Mouse (Mus musculus) stomach, embryonic 15.5 days (tissue): ENCODE measurements around the gene Abcb11. TPM values are rescaled to one million over a fixed set of nuclear protein-coding genes. Genes with fewer than 3 reads are reported as not detected.
A peak's percentile ranks its signal among the peaks of the same experiment; 100 is the strongest.
"Not testable (repeated sequence)": the region's sequence is repeated elsewhere in the genome, so short reads cannot be mapped to it uniquely, and the experiment has no call there.

Experiments used
- ATAC-seq: fragments of 200-750 bp; cut with Nextera tagmentation; 2 replicates; pipeline ENCODE4 v1.8.0; 2017; ENCODE audit warnings: low read depth, moderate number of reproducible peaks, moderate TSS enrichment; ENCODE audit not compliant: insufficient read depth, low FRiP score
- H3K27ac ChIP-seq: fragments of 300-500 bp; sonication (generic); 2 replicates; pipeline ENCODE4 v1.5.1; 2015; ENCODE audit warnings: mild to moderate bottlenecking, inconsistent platforms
- H3K27me3 ChIP-seq: fragments of 300-500 bp; sonication (generic); replicated peaks from 2 replicates; pipeline ENCODE4 v1.6.1; 2015; ENCODE audit warnings: inconsistent platforms
- H3K36me3 ChIP-seq: fragments of 300-500 bp; sonication (generic); 2 replicates; pipeline ENCODE4 v1.6.1; 2015; ENCODE audit warnings: inconsistent platforms
- H3K4me1 ChIP-seq: fragments of 300-500 bp; sonication (generic); 2 replicates; pipeline ENCODE4 v1.6.1; 2015; ENCODE audit warnings: inconsistent platforms
- H3K4me2 ChIP-seq: fragments of 300-500 bp; sonication (generic); 2 replicates; pipeline ENCODE4 v1.6.1; 2015; ENCODE audit warnings: mild to moderate bottlenecking, inconsistent platforms
- H3K4me3 ChIP-seq: fragments of 300-500 bp; sonication (generic); replicated peaks from 2 replicates; pipeline ENCODE4 v1.5.1; 2015; ENCODE audit warnings: inconsistent platforms
- H3K9ac ChIP-seq: fragments of 300-500 bp; sonication (generic); 2 replicates; pipeline ENCODE4 v1.6.1; 2015; ENCODE audit warnings: inconsistent platforms
- H3K9me3 ChIP-seq: fragments of 300-500 bp; sonication (generic); 2 replicates; pipeline ENCODE4 v1.6.1; 2016; ENCODE audit warnings: inconsistent platforms
- WGBS: fragments of 180-500 bp; shearing (Covaris S2); methylation state at CpG from one replicate; pipeline ENCODE4 v1.1.7; 2015; 5-methylcytosine and 5-hydroxymethylcytosine counted together
- polyA plus RNA-seq: library from polyadenylated mRNA; unstranded; fragments of >200 nt; fragmentation: Nextera tagmentation; extraction: Ambion mirVana; gene quantifications from 2 replicates; pipeline ENCODE4 v1.2.1, GENCODE M21; 2015

The Abcb11 gene
- polyA plus RNA-seq, 1 experiment from 2014 or later, result 1.0 TPM

DNA sequence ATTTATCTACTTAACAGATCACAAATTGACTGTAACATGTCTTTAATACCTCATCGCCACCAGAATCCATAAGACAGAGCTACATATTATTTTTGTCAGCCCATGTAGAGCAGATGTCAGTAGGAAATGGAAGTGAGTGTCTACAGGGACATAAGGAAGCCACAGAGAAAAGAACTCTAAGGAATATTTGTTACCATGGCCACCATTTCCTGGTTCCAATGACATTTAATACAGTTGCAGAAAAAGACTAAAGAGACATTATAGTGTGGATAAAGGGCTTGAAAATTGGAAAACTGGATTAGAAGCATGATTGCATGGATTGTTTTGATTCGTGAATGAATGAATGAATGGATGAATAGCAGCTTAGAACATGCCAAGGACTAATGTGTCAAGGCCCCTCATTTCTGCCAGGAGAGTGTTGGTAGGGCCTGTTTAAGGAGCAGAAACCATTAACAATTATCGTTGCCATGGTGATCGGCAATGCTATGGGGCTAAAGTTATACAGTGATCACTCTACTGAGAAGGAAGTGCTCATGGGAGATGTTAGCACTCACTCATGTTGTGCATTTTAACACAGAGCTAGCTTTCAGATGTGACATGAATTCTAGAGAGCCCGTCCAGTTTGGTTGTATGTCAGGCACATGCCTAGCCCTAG lies 13.8 kb downstream of the Abcb11 start:
- 88% methylated on average over 5 of the region's 5 CpGs for whole genome bisulfite sequencing

GRCm38 (mm10) chr2:69324881-69325660 lies 17.3 kb downstream of the Abcb11 start:
- H3K9ac ChIP-seq, result no peak overlapping the region

More for the DNA sequence above, 13.8 kb downstream of the Abcb11 start:
- no peaks in the 10 kb centered on the region for H3K36me3 ChIP-seq
- H3K27me3 ChIP-seq, result no peaks in the 10 kb centered on the region
- H3K9ac ChIP-seq, result no peak overlapping the region
- no peak overlapping the region for H3K4me2 ChIP-seq
- H3K4me3 ChIP-seq, result no peak overlapping the region
- no peaks in the 10 kb centered on the region for H3K4me1 ChIP-seq
- no peak overlapping the region for H3K27ac ChIP-seq
- no peak for ATAC-seq
- H3K9me3 ChIP-seq, result no peaks in the 10 kb centered on the region

GRCm38 (mm10) chr2:69323018-69323417 lies 19.4 kb downstream of the Abcb11 start:
- WGBS, result 80% methylated on average over 4 of the region's 4 CpGs
- H3K27ac ChIP-seq, result no peak overlapping the region
- H3K4me1 ChIP-seq, result no peaks in the 10 kb centered on the region
- H3K9ac ChIP-seq, result no peak overlapping the region
- no peak for ATAC-seq
- H3K9me3 ChIP-seq, result no peaks in the 10 kb centered on the region
- H3K36me3 ChIP-seq, result no peaks in the 10 kb centered on the region
- H3K4me3 ChIP-seq, result no peak overlapping the region
- no peak overlapping the region for H3K4me2 ChIP-seq
- H3K27me3 ChIP-seq, result no peaks in the 10 kb centered on the region

More at GRCm38 (mm10) chr2:69324881-69325660, 17.3 kb downstream of the Abcb11 start:
- no peak for ATAC-seq
- no peak overlapping the region for H3K4me3 ChIP-seq
- no peak overlapping the region for H3K27ac ChIP-seq
- H3K4me2 ChIP-seq, result no peak overlapping the region
- WGBS, result 63% methylated on average over 5 of the region's 5 CpGs
- no peaks in the 10 kb centered on the region for H3K36me3 ChIP-seq
- H3K27me3 ChIP-seq, result no peaks in the 10 kb centered on the region
- H3K9me3 ChIP-seq, result no peaks in the 10 kb centered on the region
- H3K4me1 ChIP-seq, result no peaks in the 10 kb centered on the region

DNA sequence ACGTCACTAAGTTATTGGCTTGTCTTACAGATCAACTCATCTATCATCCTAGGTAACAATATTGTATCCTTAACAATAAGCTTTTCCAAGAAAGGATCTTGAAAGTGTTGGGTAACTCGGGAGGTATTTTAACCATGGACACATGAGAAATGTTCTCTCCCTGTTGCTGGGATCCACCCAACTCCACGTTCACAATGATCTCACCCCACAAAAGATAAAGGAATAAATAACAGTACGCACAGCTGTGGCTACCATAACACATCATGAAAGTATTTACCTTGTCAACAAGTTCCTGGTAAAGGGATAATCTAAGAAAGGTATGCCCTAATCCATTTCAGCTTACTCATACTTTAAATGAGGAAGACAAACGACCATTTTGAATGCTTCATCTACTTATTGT lies 21.0 kb downstream of the Abcb11 start:
- no peak overlapping the region for H3K4me3 ChIP-seq
- H3K27ac ChIP-seq, result no peak overlapping the region
- no peaks in the 10 kb centered on the region for H3K9me3 ChIP-seq
- H3K4me2 ChIP-seq, result no peak overlapping the region
- ATAC-seq, result no peak
- WGBS, result 54% methylated on average over 5 of the region's 5 CpGs
- no peaks in the 10 kb centered on the region for H3K4me1 ChIP-seq
- H3K27me3 ChIP-seq, result no peaks in the 10 kb centered on the region
- H3K36me3 ChIP-seq, result no peaks in the 10 kb centered on the region
- no peak overlapping the region for H3K9ac ChIP-seq

DNA sequence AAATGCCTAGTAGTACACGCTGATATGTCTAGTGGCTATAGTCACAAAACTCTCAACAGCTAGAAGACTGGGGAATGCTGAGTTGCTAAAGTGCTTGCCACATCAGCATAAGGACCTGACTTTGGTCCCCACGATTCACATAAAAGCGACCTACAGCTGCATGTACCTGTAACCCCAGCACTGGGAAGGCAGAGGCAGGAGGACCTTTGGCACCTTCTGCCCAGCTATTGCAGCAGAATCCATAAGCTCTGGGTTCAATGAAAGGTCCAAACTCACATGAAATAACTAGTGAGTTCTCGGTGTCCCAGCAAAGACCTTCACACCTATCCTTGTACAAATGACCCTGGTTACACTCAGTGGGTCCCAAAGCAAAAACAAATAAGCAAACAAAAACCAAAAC lies 31.1 kb downstream of the Abcb11 start:
- WGBS, result 93% methylated on average over 4 of the region's 4 CpGs
- Histone ChIP-seq H3K9me3 (no peaks in the 10 kb centered on the region), H3K4me2 (no peak overlapping the region), H3K9ac (no peak overlapping the region), H3K27me3 (no peaks in the 10 kb centered on the region), H3K4me1 (no peaks in the 10 kb centered on the region), H3K36me3 (no peaks in the 10 kb centered on the region), H3K27ac (no peak overlapping the region), H3K4me3 (no peak overlapping the region)
- no peak for ATAC-seq

- 67% methylated on average over 6 of the region's 6 CpGs for WGBS
- H3K4me2 ChIP-seq, result no peak overlapping the region
Measured at GRCm38 (mm10) chr2:69308136-69308535, 34.3 kb downstream of the Abcb11 start.

GRCm38 (mm10) chr2:69300568-69300967 lies 41.8 kb downstream of the Abcb11 start:
- WGBS, result 84% methylated on average over 6 of the region's 6 CpGs
- H3K27me3 ChIP-seq, H3K36me3 ChIP-seq, H3K9me3 ChIP-seq, ATAC-seq, H3K27ac ChIP-seq, H3K4me1 ChIP-seq, H3K4me3 ChIP-seq, H3K4me2 ChIP-seq, H3K9ac ChIP-seq: not testable (repeated sequence)

More at GRCm38 (mm10) chr2:69308136-69308535, 34.3 kb downstream of the Abcb11 start:
- H3K9me3 ChIP-seq, result no peaks in the 10 kb centered on the region
- no peak overlapping the region for H3K9ac ChIP-seq
- no peak overlapping the region for H3K27ac ChIP-seq
- no peak overlapping the region for H3K4me3 ChIP-seq
- H3K4me1 ChIP-seq, result no peaks in the 10 kb centered on the region
- H3K27me3 ChIP-seq, result no peaks in the 10 kb centered on the region
- no peak for ATAC-seq
- H3K36me3 ChIP-seq, result no peaks in the 10 kb centered on the region

DNA sequence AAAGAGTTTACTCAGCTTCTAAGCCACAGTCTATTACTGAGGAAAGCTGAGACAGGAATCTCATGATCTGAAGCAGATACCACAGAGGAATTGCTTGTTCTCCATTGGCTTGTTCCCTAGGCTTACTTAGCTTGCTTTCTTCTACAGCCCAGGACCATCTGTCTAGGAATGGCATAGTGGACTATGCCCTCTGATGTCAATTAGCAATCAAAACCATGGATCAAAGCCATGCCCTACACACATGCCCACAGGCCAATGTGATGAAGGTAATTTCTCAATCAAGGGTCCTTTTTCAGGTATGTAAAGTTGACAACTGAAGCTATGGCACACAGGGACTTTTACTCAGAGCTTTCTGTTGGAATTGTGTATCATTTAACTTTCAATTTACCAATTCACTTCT lies 47.9 kb downstream of the Abcb11 start:
- Histone ChIP-seq H3K4me2 (no peak overlapping the region), H3K4me1 (no peaks in the 10 kb centered on the region), H3K27ac (no peak overlapping the region), H3K36me3 (no peaks in the 10 kb centered on the region), H3K9ac (no peak overlapping the region), H3K4me3 (no peak overlapping the region), H3K9me3 (no peaks in the 10 kb centered on the region), H3K27me3 (no peaks in the 10 kb centered on the region)
- no peak for ATAC-seq

GRCm38 (mm10) chr2:69288989-69289388 lies 53.4 kb downstream of the Abcb11 start:
- Histone ChIP-seq H3K4me1 (no peaks in the 10 kb centered on the region), H3K9ac (no peak overlapping the region), H3K27me3 (no peaks in the 10 kb centered on the region), H3K9me3 (no peaks in the 10 kb centered on the region), H3K4me2 (no peak overlapping the region), H3K36me3 (no peaks in the 10 kb centered on the region), H3K27ac (no peak overlapping the region), H3K4me3 (no peak overlapping the region)
- WGBS, result 60% methylated on average over 5 of the region's 5 CpGs
- no peak for ATAC-seq

GRCm38 (mm10) chr2:69275875-69276274 lies 66.5 kb downstream of the Abcb11 start:
- no peaks in the 10 kb centered on the region for H3K27me3 ChIP-seq
- 2% methylated on average over 1 of the region's 1 CpGs for WGBS
- no peak overlapping the region for H3K9ac ChIP-seq

DNA sequence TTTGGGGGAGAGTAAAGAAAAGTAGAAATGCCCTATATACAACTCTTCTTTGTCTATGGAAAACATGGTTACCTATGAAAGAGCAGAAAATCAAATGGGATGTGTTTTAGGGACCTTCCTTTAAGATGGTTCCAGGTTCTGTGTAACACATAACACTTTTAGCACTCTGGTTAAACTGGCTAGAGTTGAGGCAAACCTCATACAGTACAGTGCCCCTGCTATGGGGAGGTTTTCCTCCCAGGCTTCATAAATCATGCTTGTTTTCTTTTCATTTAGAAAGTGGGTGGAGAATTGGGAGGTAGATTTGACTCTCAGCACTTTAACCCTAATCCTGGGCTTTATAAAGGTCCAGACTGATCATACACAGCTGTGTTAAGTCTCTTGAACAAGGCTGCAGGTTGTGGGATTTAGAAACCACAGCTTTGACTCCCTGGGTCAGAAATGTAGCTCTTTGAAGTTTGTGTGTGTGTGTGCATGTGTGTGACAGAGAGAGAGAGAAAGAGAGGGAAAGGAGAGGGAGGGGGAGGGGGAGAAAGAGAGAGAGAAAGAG lies 78.3 kb downstream of the Abcb11 start:
- Histone ChIP-seq H3K36me3 (no peaks in the 10 kb centered on the region), H3K27me3 (no peaks in the 10 kb centered on the region), H3K4me3 (no peak overlapping the region), H3K9ac (no peak overlapping the region), H3K4me1 (no peaks in the 10 kb centered on the region), H3K4me2 (no peak overlapping the region), H3K9me3 (no peaks in the 10 kb centered on the region), H3K27ac (no peak overlapping the region)
- ATAC-seq, result no peak

More at GRCm38 (mm10) chr2:69275875-69276274, 66.5 kb downstream of the Abcb11 start:
- H3K4me1 ChIP-seq, result no peaks in the 10 kb centered on the region
- no peak overlapping the region for H3K27ac ChIP-seq
- H3K4me3 ChIP-seq, result no peak overlapping the region
- no peaks in the 10 kb centered on the region for H3K36me3 ChIP-seq
- no peak overlapping the region for H3K4me2 ChIP-seq
- H3K9me3 ChIP-seq, result no peaks in the 10 kb centered on the region
- peak; percentile 63; the same call in 1 of the 2 replicates for ATAC-seq

DNA sequence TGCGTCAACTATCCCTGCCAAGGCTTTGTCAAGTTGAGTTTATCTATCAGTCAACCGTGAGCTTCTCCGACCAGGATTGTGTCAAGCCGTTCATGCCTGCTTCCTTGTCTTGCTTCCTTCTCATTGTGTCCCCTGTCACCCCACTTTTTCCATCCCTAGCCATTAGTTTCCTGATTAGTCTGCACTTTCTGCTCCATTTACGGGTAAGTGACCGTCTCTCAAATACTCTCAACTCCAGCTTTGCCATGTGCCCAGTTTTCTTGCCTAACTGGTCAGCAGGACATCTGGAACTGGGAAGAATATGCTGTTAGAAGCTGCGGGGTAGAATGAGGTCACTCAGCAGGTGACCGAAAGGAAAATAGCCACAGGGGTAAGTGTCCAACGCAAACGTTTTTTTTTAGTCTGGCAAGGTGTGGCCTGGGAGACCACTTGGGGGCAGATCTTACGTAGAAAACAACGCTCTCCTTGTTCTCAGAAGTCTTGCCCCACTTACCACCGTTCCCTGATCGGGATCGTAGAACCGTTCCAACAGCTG lies 94.1 kb downstream of the Abcb11 start:
- Histone ChIP-seq H3K27me3 (no peaks in the 10 kb centered on the region), H3K27ac (no peak overlapping the region), H3K9me3 (no peaks in the 10 kb centered on the region), H3K4me1 (no peaks in the 10 kb centered on the region), H3K36me3 (no peaks in the 10 kb centered on the region), H3K4me2 (no peak overlapping the region), H3K4me3 (no peak overlapping the region), H3K9ac (no peak overlapping the region)
- 67% methylated on average over 16 of the region's 16 CpGs for WGBS
- ATAC-seq, result no peak
